Mouse (Mus musculus): ENCODE results near the gene Ehf.

The Ehf gene

DNA sequence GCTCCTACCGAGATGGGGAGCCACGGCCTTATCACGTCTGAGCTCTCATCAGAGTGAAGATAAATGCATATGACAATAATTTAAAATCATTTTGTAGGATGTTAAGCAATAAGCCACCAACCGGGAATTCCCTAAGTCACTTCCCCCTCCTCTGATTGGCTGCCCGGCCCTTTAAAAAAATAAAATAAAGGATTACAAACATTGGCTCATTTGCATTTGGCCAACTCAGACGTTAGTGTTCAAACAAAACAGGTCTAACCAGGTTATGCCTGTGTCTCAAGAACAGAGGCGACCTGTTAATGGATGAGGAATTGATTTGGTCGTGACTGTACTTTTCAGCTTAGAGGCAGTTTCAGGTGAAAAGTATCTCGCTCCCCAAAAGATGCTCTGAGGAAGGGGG, at the start of gene Ehf:
Gene Ehf (minus strand): TSS at position 147 of the 400 bp plus-strand sequence.
- peak; percentile 34 for DNase-seq

DNA sequence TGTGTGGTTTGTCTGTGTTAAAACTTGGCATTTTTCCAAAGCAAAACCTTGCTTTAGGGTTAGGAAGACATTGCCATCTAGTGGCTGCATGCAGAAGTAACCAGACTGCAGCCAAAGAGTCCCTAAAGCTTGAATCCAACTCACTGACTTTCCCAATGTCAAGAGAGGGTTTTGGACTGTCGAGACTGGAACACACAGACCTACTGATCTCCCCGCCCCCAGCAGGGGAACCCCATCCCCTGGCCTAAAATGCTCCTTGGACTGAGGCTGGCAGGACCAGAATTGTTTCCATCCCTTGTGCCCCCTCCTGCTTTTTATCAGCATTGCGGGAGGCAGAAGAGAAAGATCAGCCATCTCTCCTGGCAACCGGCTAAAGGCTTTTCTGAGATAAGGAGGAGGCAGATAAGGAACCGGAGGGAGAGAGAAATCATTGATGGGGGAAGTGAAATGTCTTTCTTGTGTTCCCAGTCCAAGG, 44.4 kb upstream of the Ehf start:
- DNase-seq, result peak; percentile 40

GRCm38 (mm10) chr2:103346751-103347289, 43.7 kb upstream of the Ehf start:
- no peak for DNase-seq

GRCm38 (mm10) chr2:103343611-103344010, 40.5 kb upstream of the Ehf start:
- no peak for DNase-seq

- DNase-seq, result no peak
Observed at GRCm38 (mm10) chr2:103342123-103342522, 39.0 kb upstream of the Ehf start.

DNA sequence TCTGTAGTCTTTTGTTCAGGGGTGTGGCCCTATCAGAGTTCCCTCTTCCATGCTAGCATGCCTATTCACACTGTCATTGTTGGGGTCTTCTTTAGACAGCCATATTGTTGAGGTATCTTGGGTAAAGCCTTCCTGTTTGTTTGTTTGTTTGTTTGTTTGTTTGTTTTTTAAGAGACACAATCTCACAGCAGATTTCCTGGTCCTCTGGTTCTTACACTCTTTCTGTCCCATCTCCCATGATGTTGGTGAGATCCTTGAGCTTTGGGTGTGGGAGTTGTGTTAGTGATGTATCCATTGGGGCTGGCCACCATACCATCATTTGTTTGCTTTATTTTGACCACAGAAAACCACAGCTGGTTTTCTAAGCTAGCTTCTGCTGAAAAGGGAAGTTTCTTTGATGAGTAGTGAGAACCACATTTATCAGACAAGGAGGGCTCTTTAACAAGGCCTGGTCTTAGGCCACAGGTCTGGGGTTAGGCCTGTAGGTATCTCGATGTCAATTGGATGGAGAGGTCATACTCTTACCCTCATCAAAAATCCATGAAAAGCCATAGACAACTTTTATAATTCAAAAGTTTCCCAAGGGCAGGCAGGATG, 38.4 kb upstream of the Ehf start:
- no peak for DNase-seq

GRCm38 (mm10) chr2:103338706-103339105, 35.6 kb upstream of the Ehf start:
- no peak for DNase-seq

DNA sequence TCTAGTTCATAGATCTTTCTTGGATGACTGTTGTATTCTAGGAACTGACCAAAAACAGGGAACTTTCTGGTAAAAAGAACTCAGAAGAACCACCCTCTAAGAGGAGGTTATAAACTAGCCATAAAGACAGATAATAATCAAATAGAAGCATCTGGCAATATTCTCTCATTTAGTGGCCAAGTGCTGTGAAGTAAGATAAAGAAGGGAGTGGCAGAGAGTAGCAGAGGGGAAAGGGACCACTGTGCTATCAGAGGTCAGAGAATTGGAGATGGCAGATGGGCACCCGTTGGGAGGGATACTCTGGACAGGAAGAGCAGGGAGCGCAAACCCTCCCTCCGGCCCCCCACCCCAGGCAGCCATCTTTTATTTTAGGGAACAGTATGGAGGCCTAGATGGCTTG, 34.3 kb upstream of the Ehf start:
- DNase-seq, result no peak

GRCm38 (mm10) chr2:103336621-103337020, 33.5 kb upstream of the Ehf start:
- no peak for DNase-seq

- no peak for DNase-seq
Observed at GRCm38 (mm10) chr2:103336000-103336399, 32.9 kb upstream of the Ehf start.

GRCm38 (mm10) chr2:103331666-103332191, 28.7 kb upstream of the Ehf start:
- no peak for DNase-seq

- DNase-seq, result no peak
Observed at GRCm38 (mm10) chr2:103328731-103329130, 25.7 kb upstream of the Ehf start.

DNA sequence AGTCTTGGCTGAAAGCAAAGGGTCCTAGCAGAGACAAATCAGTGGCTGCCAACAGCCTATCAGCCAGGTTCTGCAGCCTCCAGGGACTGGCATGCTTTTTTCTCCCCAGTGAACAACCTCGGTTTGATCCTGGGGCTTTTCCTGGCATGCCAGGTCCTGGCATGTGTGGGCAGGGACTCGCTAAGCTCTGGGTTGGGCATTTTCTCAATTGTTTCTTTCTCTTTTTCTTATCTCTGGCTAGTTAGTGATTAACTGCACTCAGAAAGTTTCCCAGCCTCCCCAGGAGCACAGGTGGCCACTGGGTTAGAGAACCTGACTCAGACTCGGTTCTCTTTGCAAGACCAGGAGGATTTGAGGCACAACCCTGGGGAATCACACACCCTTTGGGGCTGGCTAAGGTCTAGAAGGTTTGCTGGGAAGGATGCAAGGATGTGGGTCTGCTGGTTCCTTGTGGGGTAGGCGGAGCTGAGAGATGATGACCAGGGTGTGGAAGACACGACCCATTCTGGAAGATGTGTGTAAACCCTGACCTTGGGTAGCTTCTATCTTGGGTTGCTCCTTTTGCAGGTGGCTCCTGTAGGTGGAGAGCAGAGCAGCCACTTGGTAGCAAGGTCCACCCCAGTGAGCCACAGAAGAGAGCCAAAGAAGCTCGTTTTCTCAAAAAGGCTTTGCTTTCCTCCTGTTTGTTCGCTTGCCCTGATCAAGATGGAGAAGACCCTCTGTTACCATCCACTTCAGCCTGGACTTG, 22.4 kb upstream of the Ehf start:
- no peak for DNase-seq

GRCm38 (mm10) chr2:103324320-103324719, 21.2 kb upstream of the Ehf start:
- no peak for DNase-seq

DNA sequence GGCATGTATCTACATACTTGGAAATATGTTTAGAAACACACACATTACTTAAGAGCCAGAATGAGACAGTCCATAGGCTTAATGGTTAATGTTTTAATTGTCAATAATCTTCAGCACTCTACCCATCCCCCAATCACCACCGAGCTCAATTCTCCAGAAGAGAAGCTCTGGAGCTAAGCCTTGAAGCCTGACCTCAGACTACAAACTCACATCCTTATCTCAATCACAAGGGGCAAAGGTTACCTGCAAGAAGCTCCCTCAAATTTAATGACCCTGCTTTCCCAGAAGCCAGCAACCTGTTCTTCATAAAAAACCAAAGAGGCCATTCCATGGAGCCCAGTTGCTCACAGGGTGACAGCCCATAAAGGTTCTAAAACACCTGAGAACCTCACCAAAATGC, 19.1 kb upstream of the Ehf start:
- no peak for DNase-seq

DNA sequence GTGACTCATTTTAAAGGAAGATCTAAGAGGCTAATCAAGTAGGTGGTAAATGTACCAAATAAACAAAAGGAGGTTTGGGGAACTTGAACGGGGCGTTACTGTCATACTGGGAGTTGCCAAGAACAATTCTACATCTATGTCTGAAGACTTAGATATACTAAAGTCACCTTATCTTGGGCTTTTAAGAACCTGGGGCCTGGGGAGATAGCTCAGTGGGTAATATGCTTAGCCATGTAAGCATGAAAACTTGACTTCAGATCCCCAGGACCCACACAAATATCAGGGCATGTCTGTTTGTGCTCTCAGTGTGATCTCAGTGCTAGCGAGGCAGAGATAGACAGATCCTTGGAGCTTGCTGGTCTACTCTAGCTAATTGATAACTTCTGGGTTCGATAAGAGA, 18.6 kb upstream of the Ehf start:
- no peak for DNase-seq

DNA sequence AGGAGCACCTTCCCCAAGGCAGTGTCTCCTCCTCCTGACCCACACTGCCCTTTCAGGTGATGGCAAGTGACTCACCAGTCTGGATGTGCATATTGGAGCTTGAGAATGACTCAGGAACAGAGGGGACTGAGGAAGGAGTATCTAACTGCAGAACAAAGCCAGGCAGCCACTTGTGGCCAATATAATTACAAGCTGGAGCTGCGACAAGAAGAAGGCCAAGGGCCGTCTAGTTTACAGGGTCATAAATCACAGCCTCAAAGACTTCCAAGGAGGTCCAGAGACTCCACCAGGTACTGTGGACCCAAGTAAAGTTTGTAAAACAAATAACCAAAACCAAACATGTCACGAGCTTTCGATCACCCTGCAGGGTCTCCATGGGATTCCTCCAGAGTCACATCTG, 10.9 kb upstream of the Ehf start:
- DNase-seq, result no peak

DNA sequence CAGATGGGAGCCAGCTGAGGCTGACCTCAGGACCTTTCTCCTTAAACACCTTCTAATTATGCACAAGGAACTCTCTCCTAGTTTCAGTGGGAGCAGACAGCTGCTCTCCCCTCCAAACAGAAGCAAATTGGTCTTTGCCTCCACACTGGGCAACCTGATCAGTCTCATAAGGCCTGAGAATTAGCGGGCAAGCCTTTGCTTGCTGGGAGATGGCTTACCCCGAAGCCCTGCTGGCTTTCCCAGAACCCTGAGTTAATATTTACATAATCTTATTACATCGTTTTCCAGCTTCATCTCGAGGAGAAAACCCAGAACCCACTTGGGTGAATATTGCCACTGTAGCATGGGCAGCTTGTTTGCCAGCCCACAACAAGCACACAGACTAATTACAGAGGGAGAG, 9.6 kb upstream of the Ehf start:
- DNase-seq, result no peak

DNA sequence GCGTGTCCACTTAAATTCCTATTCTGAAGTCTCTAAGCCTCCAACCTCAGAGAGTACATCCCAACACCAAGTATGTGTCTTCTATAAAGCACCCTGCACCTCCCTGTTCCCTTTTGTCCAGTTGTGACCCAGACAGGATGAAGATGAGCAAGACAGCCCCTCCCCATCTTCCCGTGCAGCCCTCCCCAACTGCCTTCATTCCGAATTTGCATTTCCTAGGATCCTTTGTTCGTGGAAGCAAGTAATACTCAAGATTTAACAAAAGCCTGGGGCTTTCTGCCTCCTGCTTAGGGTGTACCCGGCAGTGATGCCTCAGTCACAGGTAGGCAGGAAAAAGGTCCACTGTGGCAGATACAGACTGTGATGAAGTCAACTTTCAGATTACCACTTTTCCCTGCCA, 7.6 kb upstream of the Ehf start:
- DNase-seq, result no peak

GRCm38 (mm10) chr2:103306686-103307085, 3.6 kb upstream of the Ehf start:
- DNase-seq, result no peak

DNA sequence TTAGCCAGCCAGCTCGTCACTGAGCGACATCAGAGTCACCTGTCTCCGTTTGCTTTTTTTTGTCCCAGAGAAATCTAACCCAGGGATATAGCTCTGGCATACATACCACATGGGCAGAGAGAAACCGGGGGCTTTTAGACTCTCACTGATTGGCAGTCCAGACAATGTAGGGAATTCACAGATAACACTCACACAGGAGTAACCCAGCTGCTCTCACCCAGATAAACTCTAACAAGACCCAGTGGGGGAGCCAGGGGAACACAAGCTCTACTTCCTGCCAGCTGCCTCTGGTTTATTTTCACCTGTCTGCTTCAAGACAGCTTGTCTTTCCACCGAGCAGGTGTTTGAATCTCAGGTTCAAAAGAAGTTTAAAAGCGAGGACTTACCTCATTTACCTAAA, 409 bp downstream of the Ehf start:
- no peak for DNase-seq

GRCm38 (mm10) chr2:103298711-103299463, 4.2 kb downstream of the Ehf start:
- DNase-seq, result no peak

DNA sequence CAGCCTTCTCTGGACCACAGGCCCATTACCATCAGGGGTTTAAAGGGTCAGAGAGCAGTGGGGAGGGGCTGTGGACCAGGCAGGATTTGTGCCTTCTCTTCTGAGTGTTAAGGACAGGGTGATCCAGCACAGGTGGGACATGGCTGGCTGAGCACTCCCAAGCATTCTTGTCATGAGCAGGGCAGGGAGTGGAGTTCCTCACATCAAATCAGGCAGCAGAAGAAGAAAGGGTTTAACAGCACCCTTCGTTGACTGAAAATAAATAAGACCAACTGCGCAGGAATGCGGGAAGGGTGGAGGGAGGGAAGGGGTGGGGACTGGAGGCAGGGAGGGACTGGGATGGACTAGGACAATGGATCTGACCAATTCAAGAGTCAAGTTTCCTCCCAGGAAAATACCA, 8.6 kb downstream of the Ehf start:
- DNase-seq, result peak; percentile 34
